Mouse (Mus musculus) left cerebral cortex, postnatal 36 days (tissue): Measurements from ENCODE around the gene Hoxa10. TPM values are rescaled to one million over a fixed set of nuclear protein-coding genes. Genes with fewer than 3 reads are reported as not detected.
A peak's percentile ranks its signal among the peaks of the same experiment; 100 is the strongest.

ENCODE experiments used
- DNase-seq, 2 experiments: peaks; one replicate each; pipeline ENCODE4 v3.0.0; 2021 to 2022; ENCODE audit warnings: low spot score in 2 of 2, mixed read lengths in 1 of 2
- intact Hi-C: fragments of 180-260 bp; cut with DNase I; formaldehyde crosslinking; loops from one replicate; pipeline ENCODE4 v1.15.1; 2025
- total RNA-seq, 2 experiments: library from RNA; stranded (reverse); gene quantifications; 2 replicates each; pipeline ENCODE4 v1.2.3; 2021

The Hoxa10 gene
- total RNA-seq, 2 experiments from 2014 or later, result not detected

DNA sequence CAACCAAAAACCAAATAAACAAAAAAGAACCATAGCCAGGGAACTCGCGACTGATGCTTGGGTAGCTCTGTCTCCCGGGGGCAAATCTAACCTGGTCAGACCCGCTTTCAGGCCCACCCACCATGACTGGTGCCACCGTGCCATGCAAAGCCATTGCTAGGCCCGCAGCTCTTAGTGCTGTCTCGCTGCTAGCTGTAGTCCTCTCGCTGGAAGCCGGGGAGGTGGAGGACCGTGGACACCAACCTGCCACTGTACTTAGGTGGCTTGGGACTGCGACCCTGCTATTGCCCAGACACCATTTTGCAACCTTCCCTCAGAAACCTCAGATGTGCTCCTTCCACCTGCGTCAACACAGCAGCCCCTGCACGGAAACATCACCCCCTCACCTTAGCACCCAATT lies 28.7 kb downstream of the Hoxa10 start:
- DNase-seq, result no peak
- intact Hi-C loops, result no loop called here

- intact Hi-C loops, result no loop called here
- DNase-seq, result peak in 1 of 2 experiments; percentile 64
These were observed 29.3 kb downstream of the Hoxa10 start for GRCm38 (mm10) chr6:52211170-52211935.

DNA sequence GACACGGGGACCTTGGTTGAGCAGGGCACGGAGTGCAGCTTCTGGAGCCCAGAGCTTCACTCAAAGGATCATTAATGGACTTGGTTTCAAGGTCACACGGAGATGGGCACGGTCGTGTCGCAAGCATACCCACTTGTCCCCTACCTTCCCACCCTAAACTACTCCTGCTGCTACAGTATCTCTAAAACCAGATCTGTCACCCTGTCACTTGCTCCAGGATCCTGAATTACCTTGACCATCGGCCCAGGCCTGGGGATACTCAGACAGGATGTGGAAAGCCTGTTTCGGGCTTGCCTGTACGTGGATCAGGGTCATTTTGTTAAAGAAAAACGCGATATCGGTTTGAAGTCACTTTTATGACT lies 31.0 kb downstream of the Hoxa10 start:
- DNase-seq, result no peak
- intact Hi-C loops, result no loop called here

GRCm38 (mm10) chr6:52208868-52209684 lies 31.6 kb downstream of the Hoxa10 start:
- no peak for DNase-seq
- intact Hi-C loops, result no loop called here

DNA sequence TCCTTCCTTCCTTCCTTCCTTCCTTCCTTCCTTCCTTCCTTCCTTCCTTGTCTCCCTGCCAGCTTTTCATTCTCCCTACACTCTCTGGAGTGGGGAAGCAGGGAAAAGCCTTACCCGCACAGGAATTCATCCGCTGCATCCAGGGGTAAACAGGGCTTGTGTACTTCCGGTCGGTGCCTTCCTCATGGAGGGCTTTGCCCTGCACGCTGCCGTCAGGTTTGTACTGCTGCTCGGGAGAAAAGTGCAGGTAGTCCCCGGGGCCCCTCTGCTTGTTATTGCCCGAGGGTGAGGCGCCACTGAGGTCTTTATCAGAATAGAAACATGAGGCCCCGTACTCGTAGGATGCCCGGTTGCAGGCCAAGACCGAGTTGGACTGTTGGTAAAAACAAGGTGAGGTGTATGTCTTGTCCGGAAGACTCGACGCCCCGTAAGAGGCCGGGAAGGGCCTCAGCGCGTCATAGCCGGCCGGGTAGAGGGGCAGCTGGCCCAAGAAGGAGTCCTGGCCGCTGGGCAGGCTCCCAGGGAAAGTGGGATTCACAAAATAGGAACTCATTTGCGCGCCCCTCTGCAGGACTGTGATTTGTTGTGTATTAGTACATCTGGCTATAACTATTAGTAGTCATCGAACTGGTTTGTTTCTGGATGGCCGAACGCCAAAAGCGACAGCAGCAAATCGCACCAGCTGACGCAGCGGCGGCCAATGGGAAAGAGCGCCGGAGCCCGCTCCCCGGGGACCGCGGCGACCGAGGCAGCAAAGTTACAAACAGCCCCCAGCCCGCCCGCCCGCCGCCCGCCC lies 32.4 kb downstream of the Hoxa10 start, which contains the start of gene Hoxa6:
TSS of gene Hoxa6 (minus strand) at position 651 of the 796 bp plus-strand sequence.
- intact Hi-C loops, result no loop called here
- DNase-seq, result no peak

GRCm38 (mm10) chr6:52207684-52207976 lies 33.0 kb downstream of the Hoxa10 start:
- DNase-seq, result no peak
- intact Hi-C loops, result no loop called here

DNA sequence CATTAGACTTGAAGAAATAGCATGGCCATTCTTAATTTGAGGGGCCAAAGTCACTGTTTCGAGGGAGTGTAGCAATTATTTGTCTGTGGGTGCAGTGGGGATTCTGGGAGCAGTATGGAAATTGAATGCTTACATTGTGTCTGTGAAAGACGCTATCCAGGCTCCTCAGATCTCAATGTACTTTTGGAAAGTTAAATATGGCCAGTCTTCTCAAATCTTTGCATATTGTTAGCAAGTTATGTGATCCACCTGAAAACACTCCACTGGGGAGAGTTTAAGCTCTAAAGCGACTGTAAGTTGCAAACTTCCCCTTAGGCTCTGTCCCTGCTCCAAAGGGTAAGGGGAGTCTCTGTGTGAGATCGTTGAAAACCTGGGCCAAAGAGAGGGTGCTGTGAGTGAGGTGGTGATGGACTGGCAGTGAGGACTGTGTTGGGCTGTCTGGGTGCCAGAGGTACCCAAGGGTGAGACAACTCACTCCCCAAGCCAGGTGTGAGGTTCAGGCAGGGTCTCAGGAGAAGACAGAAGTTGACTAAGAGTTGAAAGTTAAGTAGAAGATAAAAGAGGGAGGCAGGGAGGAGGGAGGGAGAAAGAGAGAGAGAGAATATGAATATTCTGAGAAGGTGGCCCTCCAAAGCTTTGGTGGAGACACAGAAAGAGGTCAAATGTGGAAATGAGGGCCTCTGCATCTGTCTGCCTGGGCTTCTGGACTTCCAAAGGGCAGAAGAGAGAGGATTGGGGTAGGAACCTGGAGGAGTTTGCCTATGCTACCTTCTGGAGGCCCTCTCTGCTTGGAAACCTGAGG lies 33.6 kb downstream of the Hoxa10 start:
- no peak for DNase-seq
- intact Hi-C loops, result no loop called here

DNA sequence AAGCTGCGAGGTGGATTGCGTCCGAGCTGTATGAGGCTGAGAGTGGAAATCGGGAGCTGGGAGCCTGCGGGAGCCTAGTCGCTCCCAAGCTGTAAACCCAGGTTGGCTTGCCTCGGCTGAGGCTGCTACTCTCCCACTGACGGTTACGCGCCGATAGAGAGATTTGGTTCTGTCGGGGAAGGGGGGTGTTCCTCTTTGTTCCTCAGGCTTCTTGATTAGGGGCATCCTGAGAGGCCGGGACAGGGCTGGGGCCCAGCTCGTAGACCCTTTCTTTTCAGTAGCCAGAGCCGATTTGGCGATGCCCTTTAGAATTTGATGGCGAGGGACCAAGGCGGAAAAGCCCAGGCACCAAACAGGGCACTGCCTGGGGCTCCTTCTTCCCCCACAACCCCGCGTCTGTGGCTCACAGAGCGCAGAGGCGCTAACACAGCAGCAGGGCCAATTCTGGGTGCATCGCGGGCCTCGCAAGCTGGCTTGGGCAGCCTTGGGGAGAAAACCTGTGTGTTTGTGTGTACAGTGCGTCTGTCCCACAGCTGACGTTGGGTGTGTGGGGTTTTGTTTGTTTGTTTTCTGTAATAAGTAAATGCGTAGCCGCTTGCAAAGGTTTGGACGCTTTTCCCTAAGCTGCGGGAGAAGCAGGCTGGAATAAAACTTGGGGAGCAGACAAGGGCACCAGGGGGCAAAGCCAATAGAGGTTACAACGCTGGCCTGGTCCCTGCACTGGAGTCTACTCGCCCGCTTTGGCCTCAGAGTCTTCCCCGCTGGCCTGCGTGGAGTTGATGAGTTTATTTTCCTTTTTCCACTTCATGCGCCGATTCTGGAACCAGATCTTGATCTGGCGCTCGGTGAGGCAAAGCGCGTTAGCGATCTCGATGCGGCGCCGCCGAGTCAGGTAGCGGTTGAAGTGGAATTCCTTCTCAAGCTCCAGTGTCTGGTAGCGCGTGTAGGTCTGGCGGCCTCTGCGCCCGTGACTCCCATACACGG lies 34.7 kb downstream of the Hoxa10 start:
- intact Hi-C loops, result no loop called here
- no peak for DNase-seq

- intact Hi-C loops, result no loop called here
These were observed 35.4 kb downstream of the Hoxa10 start for GRCm38 (mm10) chr6:52205221-52205620.

DNA sequence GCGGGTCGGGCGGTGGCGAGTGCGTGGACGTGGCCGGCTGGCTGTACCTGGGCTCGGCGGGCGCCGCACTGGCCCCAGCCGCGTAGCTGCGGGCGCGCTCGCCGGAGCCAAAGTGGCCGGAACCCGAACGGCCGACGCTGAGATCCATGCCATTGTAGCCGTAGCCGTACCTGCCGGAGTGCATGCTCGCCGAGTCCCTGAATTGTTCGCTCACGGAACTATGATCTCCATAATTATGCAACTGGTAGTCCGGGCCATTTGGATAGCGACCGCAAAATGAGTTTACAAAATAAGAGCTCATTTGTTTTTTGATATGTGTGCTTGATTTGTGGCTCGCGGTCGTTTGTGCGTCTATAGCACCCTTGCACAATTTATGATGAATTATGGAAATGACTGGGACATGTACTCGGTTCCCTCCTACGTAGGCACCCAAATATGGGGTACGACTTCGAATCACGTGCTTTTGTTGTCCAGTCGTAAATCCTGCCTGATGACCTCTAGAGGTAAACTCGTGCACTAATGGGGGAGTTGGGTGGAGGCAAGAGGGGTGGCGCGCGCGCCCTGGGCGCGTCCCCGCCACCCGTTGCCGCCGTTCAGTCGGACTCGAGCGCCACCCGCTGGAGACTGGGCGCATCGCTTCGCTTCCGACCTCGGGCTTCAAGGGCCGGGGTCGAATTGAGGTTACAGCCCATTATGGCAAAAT lies 36.5 kb downstream of the Hoxa10 start, which contains the start of gene Hoxa5:
TSS of gene Hoxa5 (minus strand) at position 538 of the 703 bp plus-strand sequence.
- DNase-seq, result no peak

More at GRCm38 (mm10) chr6:52205221-52205620, 35.4 kb downstream of the Hoxa10 start:
- no peak for DNase-seq

GRCm38 (mm10) chr6:52203371-52204049 lies 37.1 kb downstream of the Hoxa10 start:
- no peak for DNase-seq
- intact Hi-C loops, result loop anchor here (5.0 kb wide), 1 partner anchor 36 kb away; no protein-coding TSS in a partner anchor

More for the DNA sequence above, 36.5 kb downstream of the Hoxa10 start, which contains the start of gene Hoxa5:
- intact Hi-C loops, result loop anchor here (5.0 kb wide), 1 partner anchor 37 kb away; no protein-coding TSS in a partner anchor

GRCm38 (mm10) chr6:52203121-52203370 lies 37.6 kb downstream of the Hoxa10 start:
- intact Hi-C loops, result loop anchor here (5.0 kb wide), 1 partner anchor 36 kb away; no protein-coding TSS in a partner anchor
- DNase-seq, result no peak

DNA sequence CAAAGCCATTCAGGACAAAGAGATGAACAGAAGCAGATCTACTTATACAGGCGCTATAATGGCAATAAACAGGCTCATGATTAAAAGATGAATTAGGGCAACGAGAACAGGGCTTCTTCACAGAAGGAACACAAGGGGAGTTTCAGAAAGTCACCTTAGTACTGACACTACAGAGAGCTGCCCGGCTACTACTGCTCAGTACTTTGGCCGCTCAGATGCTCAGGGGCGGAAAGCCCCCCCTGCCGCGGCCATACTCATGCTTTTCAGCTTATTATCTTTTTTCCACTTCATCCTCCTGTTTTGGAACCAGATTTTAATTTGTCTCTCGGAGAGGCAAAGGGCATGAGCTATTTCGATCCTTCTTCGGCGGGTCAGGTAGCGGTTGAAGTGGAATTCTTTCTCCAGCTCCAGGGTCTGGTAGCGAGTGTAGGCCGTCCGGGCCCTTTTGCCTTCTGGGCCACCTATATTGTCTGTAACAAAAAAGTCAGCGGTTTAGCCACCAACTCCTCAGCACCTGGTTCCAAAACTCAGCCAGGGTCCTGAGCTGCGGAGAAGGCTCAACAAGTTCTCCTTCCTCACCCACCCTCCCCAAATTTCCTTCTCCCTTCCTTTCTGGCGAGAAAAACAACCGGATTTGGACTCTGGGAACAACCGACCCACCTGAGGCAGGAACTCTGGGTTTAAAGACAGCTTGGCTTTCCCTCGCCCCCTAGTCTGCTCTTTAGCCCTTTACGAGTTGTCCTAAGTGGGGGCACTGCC lies 38.1 kb downstream of the Hoxa10 start:
- no peak for DNase-seq
- intact Hi-C loops, result loop anchor here (5.0 kb wide), 1 partner anchor 35 kb away; no protein-coding TSS in a partner anchor

- intact Hi-C loops, result loop anchor here (5.0 kb wide), 1 partner anchor 34 kb away; no protein-coding TSS in a partner anchor
- no peak for DNase-seq
These were observed 39.4 kb downstream of the Hoxa10 start for GRCm38 (mm10) chr6:52201269-52201668.

DNA sequence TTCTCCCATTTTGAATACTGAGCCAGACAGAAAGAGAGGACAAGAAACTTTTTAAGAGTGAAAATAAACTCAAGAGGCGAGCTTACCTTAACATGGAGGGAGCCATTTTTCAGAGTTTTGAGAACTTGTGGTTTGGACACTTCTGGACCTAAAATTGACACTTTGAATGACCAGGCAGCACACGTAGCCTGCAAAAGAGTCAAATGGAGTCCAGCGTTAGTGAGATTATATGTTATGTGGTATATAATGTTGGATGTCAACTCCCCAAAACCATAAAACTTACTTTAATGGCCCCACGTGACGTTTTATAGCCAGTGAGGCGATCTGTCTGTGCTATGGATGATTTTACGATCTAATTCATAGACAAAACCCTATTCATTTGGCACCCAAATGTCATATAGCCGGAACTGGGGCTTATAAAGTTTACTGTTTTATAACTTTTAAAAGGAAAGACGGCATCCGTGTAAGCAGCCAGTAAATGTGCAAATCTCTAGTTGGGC lies 39.9 kb downstream of the Hoxa10 start:
- DNase-seq, result no peak
- intact Hi-C loops, result loop anchor here (5.0 kb wide), 1 partner anchor 34 kb away; no protein-coding TSS in a partner anchor
